Mouse (Mus musculus): Measurements from ENCODE around the gene Map1b.

The Map1b gene

DNA sequence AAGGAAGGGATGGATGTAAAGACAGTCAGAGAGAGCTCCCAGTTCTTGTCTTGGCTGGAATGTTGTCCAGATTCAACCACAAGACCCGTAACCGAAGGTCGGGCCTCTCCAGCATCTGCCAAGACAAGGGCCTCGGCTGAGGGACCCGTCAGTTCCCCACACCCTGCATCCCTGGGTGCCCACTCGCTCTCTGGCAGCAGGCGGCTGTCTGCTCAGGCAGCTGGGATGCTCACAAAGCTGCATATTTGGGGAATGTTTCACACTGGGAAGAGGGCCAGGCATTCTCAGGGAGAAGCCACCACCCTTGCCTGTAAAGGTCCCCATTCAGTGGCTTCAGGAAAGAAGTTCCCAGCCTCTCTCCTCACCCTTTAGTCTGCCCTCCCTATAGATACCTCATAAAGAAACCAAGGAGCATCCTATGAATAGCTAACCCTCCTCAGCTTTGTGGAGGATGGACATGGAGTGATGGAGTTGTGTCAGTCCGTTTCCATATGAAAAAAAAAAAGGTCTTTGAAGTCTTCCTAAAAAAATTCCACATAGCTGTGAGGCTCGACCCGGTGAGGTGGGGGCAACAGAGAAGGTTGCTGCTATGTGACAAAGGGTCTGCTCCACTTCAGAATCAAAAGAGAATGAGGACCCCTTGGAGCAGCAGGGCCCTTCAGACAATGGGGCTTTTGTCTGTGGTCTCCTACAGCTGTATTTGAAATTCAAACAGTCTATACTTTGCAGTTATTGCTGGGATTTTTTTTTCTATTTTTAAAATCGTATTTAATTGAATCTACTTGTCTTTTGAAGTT, 68.7 kb downstream of the Map1b start:
- CTCF ChIA-PET: no interaction called here

- CTCF ChIA-PET: no interaction called here
Measured at GRCm38 (mm10) chr13:99447002-99447401, 69.3 kb downstream of the Map1b start.

DNA sequence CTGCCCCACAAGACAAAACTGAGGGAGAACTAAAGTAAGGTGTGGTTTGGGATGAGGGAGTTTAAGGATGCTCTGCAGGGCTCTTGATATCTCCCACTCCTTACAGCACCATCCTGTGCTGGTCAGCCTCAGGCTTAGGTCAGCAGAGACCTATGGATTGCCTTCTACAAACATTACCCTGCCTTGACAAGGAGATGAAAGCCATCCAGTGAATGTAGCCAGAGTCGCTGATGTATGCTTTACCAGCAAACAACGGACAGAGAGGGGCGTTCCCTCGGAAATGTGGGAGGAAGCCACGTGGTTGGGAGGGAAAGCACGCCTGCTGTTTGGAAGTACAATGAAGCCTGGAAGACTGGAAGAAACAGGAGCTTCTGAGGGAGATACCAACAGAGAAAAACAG, 71.5 kb downstream of the Map1b start:
- CTCF ChIA-PET: no interaction called here

DNA sequence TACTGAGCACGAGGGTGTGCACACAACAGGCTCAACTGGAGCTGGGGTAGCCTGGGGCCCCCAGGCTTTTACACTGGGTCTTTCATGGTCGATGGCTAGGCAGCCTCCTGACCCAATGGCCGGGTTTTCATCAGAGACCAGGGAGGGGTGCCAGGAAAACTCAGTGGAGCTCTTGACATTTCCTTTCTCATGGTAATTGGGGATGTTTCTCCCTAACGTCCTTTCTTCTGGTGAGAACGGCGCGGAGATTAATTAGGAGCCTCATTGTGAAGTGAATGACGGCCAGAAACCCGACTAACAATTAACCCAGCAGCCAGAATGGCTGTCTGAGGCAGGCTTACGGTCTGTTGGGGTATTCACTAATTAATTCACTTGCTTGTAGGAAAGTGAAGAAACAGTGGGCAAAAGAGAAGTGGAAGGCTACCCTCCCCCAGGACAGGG, 71.9 kb downstream of the Map1b start:
- CTCF ChIA-PET: no interaction called here

- CTCF ChIA-PET: no interaction called here
Measured at GRCm38 (mm10) chr13:99443484-99444175, 72.7 kb downstream of the Map1b start.

DNA sequence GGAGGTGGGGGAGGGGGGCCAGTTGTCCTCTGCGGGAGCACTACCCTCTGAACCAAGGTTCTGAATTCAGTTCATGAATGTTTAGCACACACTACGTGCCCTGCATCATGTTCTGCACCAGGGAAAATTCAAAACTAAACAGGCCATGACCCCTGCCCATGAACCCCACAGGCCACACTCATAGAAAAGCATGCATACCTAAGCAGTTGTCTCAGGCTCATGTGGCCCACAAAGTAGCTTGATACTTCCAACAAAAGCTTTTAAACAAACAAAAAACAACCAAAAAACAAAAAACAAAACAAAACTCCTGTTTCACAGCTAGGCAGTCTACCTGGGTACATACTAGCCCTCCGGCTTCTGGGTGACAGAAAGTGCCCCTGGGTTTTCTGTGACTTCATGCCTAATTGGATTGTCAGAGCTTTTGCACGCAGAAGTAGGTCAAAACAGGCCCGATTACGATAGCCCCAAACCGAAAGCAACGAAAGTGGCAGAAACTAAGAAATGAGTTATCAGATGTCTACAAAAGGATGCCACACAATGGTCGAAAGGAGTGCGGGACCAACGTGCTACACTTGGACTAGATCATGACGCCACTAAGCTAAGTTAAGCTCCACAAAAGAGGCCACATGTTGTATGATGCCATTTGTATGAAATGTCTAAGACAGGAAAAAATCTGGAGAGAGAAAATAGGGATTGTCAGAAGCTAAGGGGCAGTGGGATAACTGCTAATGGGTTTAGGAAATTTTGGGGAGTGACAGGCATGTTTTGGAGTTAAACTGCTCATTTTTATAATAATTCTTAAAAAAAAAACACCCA, 73.7 kb downstream of the Map1b start:
- CTCF ChIA-PET: no interaction called here

GRCm38 (mm10) chr13:99441700-99442433, 74.5 kb downstream of the Map1b start:
- CTCF ChIA-PET: no interaction called here

- CTCF ChIA-PET: no interaction called here
Measured at GRCm38 (mm10) chr13:99440228-99440627, 76.1 kb downstream of the Map1b start.

DNA sequence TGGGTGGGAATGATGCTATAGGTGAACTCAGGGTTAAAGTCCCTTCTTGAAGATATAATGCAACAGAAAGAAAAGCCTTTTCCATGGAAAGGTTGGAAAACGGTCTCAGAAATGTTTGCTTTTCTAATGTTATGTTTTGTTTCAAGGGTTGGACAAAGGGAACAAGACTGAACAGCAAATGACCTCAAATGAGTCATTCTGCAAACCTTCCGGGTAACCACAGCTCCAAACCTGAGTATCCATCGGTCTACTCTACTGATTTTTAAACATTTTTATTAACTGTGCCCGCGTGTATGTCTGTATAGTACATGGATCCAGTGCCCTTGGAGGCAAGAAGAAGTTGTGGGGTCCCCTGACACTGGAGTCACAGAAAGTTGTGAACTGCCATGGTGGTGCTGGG, 77.0 kb downstream of the Map1b start:
- CTCF ChIA-PET: no interaction called here

- CTCF ChIA-PET: no interaction called here
Measured at GRCm38 (mm10) chr13:99437051-99437450, 79.3 kb downstream of the Map1b start.

DNA sequence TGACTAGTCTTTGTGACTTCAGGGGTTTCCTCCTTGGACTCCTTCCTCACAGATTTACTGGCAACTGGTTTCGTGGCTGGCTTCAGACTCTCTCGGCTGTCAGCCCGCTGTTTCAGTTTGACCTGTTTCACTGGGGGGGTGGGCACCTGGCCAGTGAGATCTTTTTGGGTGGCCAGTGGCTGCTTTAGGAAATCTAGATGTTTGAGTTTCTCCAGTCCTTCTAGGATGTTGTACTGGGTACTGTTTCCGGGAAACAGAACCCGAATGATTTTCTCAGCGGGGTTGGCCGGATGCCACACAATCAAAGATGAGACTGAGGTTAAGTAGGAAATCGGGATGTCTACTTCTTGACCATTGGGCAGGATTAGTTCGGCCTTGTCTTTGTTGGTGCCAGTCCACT, 81.8 kb downstream of the Map1b start:
- CTCF ChIA-PET: no interaction called here

GRCm38 (mm10) chr13:99433068-99434008, 83.0 kb downstream of the Map1b start:
- CTCF ChIA-PET: no interaction called here

GRCm38 (mm10) chr13:99423581-99423980, 92.8 kb downstream of the Map1b start:
- CTCF ChIA-PET: no interaction called here

GRCm38 (mm10) chr13:99416601-99417000, 99.7 kb downstream of the Map1b start:
- CTCF ChIA-PET: no interaction called here

GRCm38 (mm10) chr13:99414352-99414742, 102.0 kb downstream of the Map1b start:
- CTCF ChIA-PET: no interaction called here

DNA sequence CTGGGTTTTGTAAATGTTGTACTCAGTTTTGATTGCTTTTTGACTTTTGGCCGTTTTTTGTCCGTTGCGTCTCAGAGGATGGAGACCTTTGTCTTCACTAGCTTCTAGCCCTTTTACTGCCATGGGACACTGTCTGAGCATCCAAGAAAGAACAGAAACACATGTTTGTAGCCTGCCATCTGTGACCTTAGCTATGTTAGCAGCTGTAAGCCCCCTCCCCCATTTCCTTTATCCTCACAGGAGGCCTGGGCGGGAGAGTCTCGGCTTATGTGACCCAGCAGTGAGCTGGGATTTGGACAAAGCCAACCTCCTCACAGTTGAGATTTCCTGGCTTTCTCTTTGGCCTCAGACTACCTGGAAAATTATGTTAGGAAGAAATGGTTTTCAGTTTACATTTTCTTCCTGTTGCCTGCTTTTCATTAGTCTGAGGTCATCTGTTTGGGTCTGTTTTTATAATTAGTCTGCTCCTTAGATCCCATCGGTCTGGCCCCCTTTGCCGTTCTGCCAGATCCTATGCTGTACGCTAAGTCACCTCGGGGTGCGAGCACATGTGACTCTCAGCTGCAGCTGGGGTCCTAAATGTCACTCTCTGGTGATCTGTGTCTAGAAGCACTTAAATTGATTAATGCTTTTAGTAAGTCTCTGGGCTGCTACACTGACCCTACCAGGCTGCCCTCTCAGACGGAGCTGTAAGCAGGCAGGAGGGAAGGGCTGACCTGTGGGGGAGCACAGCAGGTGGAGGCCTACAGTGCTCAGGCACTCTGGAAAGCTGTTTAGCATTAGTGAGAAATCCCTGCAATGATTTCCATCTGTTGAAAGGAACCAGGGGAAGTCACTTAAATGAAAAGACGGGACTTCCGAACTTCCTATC, 102.6 kb downstream of the Map1b start:
- CTCF ChIA-PET: no interaction called here

DNA sequence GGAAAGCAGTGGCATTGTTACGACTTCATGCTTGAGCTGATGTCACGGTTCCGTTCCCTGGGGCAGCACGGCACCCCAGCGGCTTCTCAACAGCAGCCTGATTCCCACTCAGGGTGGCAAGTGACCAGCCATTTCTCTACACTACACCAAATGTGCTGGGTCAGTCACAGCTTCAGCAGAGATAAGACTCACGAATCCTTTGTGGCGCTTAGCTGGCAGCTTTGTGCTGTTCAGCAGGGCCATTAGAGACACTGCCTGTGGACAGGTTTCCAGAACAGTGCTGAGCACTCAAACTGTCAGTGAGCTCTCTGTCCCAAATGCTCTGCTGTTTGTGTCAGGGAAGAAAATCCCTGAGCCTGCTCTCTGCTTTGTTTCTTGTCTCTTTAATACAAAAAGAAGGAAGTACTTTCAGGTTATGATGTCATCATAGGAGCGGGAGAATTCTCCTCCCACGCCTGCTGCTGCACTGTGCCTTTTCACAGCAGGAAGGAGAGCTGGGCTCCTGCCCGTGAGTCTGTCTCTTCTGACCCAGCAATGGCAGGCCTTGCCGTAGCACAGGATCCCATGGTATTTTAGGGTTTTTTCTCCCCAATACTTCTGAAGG, 103.8 kb downstream of the Map1b start:
- CTCF ChIA-PET: no interaction called here

DNA sequence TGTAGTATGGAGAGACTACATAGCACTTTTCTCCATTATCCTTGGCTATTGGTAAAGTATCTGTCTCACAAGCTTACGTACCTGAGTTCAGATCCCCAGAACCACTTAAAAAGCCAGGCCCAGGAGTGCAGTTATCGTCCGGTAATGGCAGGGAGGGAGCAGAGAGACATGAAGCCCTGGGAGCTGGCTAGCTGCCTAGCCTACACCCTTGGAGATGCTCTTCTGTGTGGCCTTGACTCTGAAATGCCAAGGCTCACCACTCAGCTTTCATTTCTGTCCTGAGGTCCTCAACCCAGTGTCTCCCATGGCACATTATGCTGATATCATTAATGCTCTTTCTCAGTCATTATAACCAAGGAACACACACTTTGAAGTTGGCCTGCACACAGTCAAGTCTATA, 104.6 kb downstream of the Map1b start:
- CTCF ChIA-PET: no interaction called here
